Mouse (Mus musculus) layer of hippocampus, adult 9-10 months (tissue): ENCODE results near the gene Ints6l.

Source experiments
- DNase-seq: peaks from one replicate; pipeline ENCODE4 v3.0.0; 2022; ENCODE audit warnings: low spot score

The Ints6l gene

DNA sequence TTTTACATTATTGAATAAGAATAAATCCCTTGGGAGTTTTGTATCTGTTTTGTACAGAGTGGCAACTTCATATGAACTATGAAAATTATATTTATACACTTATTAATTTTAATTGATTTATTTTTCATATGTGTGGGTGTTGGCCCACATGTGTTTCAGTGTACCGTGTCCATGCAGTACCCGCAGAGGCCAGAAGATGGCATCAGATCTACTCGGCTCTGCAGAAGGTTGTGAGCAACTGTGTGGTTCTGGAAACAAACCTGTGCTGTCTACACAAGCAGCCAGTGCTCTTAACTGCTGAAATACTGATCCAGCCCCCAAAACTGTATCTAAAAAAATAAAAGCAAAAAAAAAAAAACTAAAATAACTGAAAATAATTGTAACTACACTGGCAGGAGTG, 76.6 kb downstream of the Ints6l start:
- peak; percentile 30 for DNase-seq

DNA sequence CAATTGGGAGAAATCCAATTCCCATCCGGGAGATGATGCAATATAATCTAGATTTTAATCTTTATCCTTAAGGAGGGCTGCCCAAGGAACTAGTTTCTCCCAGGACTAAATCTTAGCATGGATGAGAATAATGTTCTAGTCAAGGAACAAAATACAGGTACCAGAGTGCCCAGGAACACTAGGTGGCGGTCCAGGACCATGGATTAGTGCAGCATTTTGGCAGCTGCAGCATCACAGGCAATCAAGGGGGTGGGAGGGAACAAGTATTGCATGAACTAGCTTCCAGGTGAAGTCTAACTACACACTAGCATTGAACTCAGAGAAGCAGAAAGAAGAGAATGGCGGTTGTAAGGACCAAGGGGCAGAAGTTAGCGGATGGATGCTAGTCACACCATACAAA, 82.5 kb downstream of the Ints6l start:
- no peak for DNase-seq

DNA sequence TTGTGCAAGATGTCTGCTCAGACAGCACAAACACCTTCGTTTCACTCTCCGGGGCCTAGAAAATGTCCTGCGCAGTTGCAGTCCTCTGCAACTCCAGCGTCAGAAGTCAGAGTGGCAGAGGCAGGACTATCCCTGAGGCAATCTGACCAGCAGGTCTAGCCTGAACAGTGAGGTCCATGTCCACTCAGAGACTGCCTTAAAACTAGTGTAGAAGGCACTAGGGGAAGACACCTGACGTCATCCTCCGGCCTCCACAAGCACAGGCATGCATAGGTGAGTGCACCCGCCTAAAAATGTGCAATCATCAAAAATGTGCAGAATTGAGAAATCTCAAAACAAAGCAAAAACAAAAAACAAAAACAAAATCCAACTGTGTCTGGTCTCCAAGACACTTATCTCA, 94.8 kb downstream of the Ints6l start, which contains the start of gene Gm648:
Gene Gm648 (minus strand): TSS at position 101 of the 400 bp plus-strand sequence.
- no peak for DNase-seq

DNA sequence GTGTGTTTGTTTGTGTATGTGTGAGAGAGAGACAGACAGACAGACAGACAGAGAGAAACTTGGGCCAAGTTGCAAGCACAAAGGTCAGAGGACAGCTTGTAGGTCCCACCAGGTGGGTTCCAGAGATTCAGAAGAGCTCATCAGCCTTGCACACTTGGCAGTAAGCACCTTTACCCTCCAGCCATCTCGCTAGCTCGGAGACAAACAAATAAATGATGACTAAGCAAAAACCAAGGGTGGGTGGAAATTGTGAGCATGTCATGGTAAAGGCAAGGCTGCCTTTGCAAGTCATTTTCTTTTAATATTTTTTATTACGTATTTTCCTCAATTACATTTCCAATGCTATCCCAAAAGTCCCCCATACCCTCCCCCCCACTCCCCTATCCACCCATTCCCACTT, 98.9 kb downstream of the Ints6l start:
- no peak for DNase-seq
